Mouse (Mus musculus): ENCODE measurements around the gene Lrch1. TPM values are rescaled to one million over a fixed set of nuclear protein-coding genes. Genes with fewer than 3 reads are reported as not detected.

The Lrch1 gene
- total RNA-seq, 2 experiments from 2014 or later: 40.9 to 43.4 TPM

GRCm38 (mm10) chr14:74925951-74926517, 21.6 kb downstream of the Lrch1 start:
- DNase-seq: peak; percentile 45
- intact Hi-C loops (cut with DNase I): no loop called here

- no peak for DNase-seq
- intact Hi-C loops (cut with DNase I): no loop called here
These were observed 23.2 kb downstream of the Lrch1 start for GRCm38 (mm10) chr14:74924521-74924920.

- DNase-seq: no peak
- intact Hi-C loops (cut with DNase I): no loop called here
These were observed 23.6 kb downstream of the Lrch1 start for GRCm38 (mm10) chr14:74924031-74924430.

GRCm38 (mm10) chr14:74922039-74922736, 25.5 kb downstream of the Lrch1 start:
- DNase-seq: peak; percentile 29
- intact Hi-C loops (cut with DNase I): no loop called here

GRCm38 (mm10) chr14:74921471-74921870, 26.2 kb downstream of the Lrch1 start:
- intact Hi-C loops (cut with DNase I): no loop called here
- DNase-seq: no peak

- DNase-seq: no peak
- intact Hi-C loops (cut with DNase I): no loop called here
These were observed 28.5 kb downstream of the Lrch1 start for GRCm38 (mm10) chr14:74919132-74919531.

GRCm38 (mm10) chr14:74918521-74919103, 29.1 kb downstream of the Lrch1 start:
- DNase-seq: no peak
- intact Hi-C loops (cut with DNase I): no loop called here

GRCm38 (mm10) chr14:74917504-74918124, 30.1 kb downstream of the Lrch1 start:
- intact Hi-C loops (cut with DNase I): no loop called here
- no peak for DNase-seq

GRCm38 (mm10) chr14:74916691-74917090, 31.0 kb downstream of the Lrch1 start:
- intact Hi-C loops (cut with DNase I): no loop called here
- no peak for DNase-seq

- intact Hi-C loops (cut with DNase I): no loop called here
- no peak for DNase-seq
These were observed 31.6 kb downstream of the Lrch1 start for GRCm38 (mm10) chr14:74916075-74916474.

GRCm38 (mm10) chr14:74915658-74916057, 32.0 kb downstream of the Lrch1 start:
- intact Hi-C loops (cut with DNase I): no loop called here
- no peak for DNase-seq

GRCm38 (mm10) chr14:74915025-74915424, 32.7 kb downstream of the Lrch1 start:
- intact Hi-C loops (cut with DNase I): no loop called here

GRCm38 (mm10) chr14:74913381-74914230, 34.1 kb downstream of the Lrch1 start:
- no peak for DNase-seq
- intact Hi-C loops (cut with DNase I): no loop called here

More at GRCm38 (mm10) chr14:74915025-74915424, 32.7 kb downstream of the Lrch1 start:
- no peak for DNase-seq

GRCm38 (mm10) chr14:74910363-74910762, 37.3 kb downstream of the Lrch1 start:
- intact Hi-C loops (cut with DNase I): no loop called here
- DNase-seq: no peak

- intact Hi-C loops (cut with DNase I): no loop called here
- DNase-seq: no peak
These were observed 38.7 kb downstream of the Lrch1 start for GRCm38 (mm10) chr14:74909021-74909420.

GRCm38 (mm10) chr14:74908250-74908649, 39.4 kb downstream of the Lrch1 start:
- intact Hi-C loops (cut with DNase I): no loop called here
- DNase-seq: no peak

- DNase-seq: no peak
- intact Hi-C loops (cut with DNase I): no loop called here
These were observed 40.0 kb downstream of the Lrch1 start for GRCm38 (mm10) chr14:74907706-74908105.

GRCm38 (mm10) chr14:74905990-74906389, 41.7 kb downstream of the Lrch1 start:
- no peak for DNase-seq
- intact Hi-C loops (cut with DNase I): no loop called here

GRCm38 (mm10) chr14:74904442-74904841, 43.2 kb downstream of the Lrch1 start:
- DNase-seq: no peak
- intact Hi-C loops (cut with DNase I): no loop called here

- intact Hi-C loops (cut with DNase I): no loop called here
- no peak for DNase-seq
These were observed 44.6 kb downstream of the Lrch1 start for GRCm38 (mm10) chr14:74903047-74903446.

All from left cerebral cortex, postnatal 4 days (tissue).